Mouse (Mus musculus) layer of hippocampus, postnatal 36 days (tissue): Measurements from ENCODE around the gene Il15ra. TPM values are rescaled to one million over a fixed set of nuclear protein-coding genes. Genes with fewer than 3 reads are reported as not detected.

ENCODE experiments used
- DNase-seq, 2 experiments: peaks; one replicate each; pipeline ENCODE4 v3.0.0; 2022
- total RNA-seq, 2 experiments: library from RNA; stranded (reverse); gene quantifications; 2 replicates each; pipeline ENCODE4 v1.2.3; 2021

Il15ra gene
- total RNA-seq = 1 to 10 TPM; 5.3 to 8.4 TPM

GRCm38 (mm10) chr2:11705201-11706025 is at the start of gene Il15ra:
Gene Il15ra (plus strand): TSS chr2:11705290.
- peak; percentile 54 to 66 for DNase-seq

GRCm38 (mm10) chr2:11657581-11657980 is 47.5 kb upstream of the Il15ra start:
- DNase-seq = no peak

- no peak for DNase-seq
These were observed 45.8 kb upstream of the Il15ra start for GRCm38 (mm10) chr2:11659263-11659662.

GRCm38 (mm10) chr2:11662143-11662906 is 42.8 kb upstream of the Il15ra start:
- no peak for DNase-seq

- no peak for DNase-seq
These were observed 42.2 kb upstream of the Il15ra start for GRCm38 (mm10) chr2:11662907-11663230.

- peak; percentile 75 to 77 for DNase-seq
These were observed 41.1 kb upstream of the Il15ra start for GRCm38 (mm10) chr2:11663961-11664360.

- no peak for DNase-seq
These were observed 40.7 kb upstream of the Il15ra start for GRCm38 (mm10) chr2:11664367-11664766.

- no peak for DNase-seq
These were observed 40.3 kb upstream of the Il15ra start for GRCm38 (mm10) chr2:11664806-11665205.

- DNase-seq = no peak
These were observed 39.8 kb upstream of the Il15ra start for GRCm38 (mm10) chr2:11665326-11665725.

- no peak for DNase-seq
These were observed 32.9 kb upstream of the Il15ra start for GRCm38 (mm10) chr2:11672144-11672543.

GRCm38 (mm10) chr2:11679626-11680025 is 25.5 kb upstream of the Il15ra start:
- DNase-seq = no peak

GRCm38 (mm10) chr2:11682712-11683111 is 22.4 kb upstream of the Il15ra start:
- no peak for DNase-seq

GRCm38 (mm10) chr2:11686512-11686911 is 18.6 kb upstream of the Il15ra start:
- DNase-seq = no peak

- no peak for DNase-seq
These were observed 17.7 kb upstream of the Il15ra start for GRCm38 (mm10) chr2:11687436-11687835.

- DNase-seq = no peak
These were observed 14.7 kb upstream of the Il15ra start for GRCm38 (mm10) chr2:11690201-11690890.

- DNase-seq = no peak
These were observed 11.7 kb upstream of the Il15ra start for GRCm38 (mm10) chr2:11693352-11693751.

GRCm38 (mm10) chr2:11694104-11694503 is 11.0 kb upstream of the Il15ra start:
- no peak for DNase-seq

- no peak for DNase-seq
These were observed 9.2 kb upstream of the Il15ra start for GRCm38 (mm10) chr2:11695867-11696266.

GRCm38 (mm10) chr2:11698994-11699393 is 6.1 kb upstream of the Il15ra start:
- DNase-seq = no peak

- no peak for DNase-seq
These were observed 5.2 kb upstream of the Il15ra start for GRCm38 (mm10) chr2:11699905-11700304.

- DNase-seq = no peak
These were observed 1.1 kb downstream of the Il15ra start for GRCm38 (mm10) chr2:11706030-11706745.

- DNase-seq = no peak
These were observed 1.6 kb downstream of the Il15ra start for GRCm38 (mm10) chr2:11706746-11707065.

GRCm38 (mm10) chr2:11708538-11708937 is 3.4 kb downstream of the Il15ra start:
- no peak for DNase-seq
